Mouse (Mus musculus) right cerebral cortex, postnatal 25 days (tissue): Measurements from ENCODE around the gene Mmachc.
"Not testable (repeated sequence)": the region's sequence is repeated elsewhere in the genome, so short reads cannot be mapped to it uniquely, and the experiment has no call there.

Source experiments
- DNase-seq: peaks from one replicate; pipeline ENCODE4 v3.0.0; 2022

The Mmachc gene

DNA sequence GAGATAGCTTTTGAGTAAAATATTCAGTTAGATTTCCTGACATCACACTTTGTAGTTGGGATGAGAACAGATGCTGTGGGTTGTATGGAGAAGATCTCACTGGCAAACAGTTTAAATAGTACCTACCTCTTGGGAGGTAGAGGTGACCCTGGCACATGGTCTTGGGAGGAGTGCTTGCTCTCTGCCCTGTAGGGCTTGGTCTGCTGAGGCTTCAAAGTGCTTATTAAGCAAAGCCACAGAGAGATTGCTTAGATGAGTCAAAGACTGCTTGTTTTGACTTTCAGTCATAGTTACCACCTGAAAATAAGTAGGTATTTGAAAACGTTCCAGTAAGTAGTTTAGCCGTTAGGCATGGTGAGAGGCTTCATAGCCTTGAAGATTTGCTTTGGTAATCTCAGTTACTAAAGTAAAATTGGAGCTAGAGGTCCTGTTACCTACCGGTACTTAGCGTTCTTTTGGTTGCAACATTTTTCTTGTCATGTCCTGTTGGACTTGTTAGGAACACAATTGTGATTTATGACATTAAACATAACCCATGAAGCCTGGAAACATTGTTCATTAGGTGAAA is 18.8 kb downstream of the Mmachc start:
- no peak for DNase-seq

DNA sequence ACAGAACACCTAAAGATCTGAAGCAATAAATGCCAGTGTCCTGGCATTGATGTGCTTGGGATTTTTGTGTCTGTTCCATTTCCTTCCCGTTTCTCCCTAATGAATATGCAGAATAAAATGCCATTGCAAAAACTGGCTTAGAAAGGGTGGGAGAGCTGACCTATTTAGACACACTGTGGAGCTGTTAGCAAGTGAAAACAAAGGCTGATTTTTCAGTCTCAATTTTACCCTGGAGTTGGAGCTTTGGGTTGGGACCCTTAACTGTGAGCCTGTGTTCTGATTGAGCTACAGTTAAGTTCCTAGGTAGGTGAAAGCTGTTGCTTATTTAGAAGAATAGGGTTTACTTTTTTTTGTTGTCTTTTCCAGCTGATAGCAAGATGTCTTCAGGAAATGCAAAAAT is 21.2 kb downstream of the Mmachc start:
- DNase-seq = no peak

DNA sequence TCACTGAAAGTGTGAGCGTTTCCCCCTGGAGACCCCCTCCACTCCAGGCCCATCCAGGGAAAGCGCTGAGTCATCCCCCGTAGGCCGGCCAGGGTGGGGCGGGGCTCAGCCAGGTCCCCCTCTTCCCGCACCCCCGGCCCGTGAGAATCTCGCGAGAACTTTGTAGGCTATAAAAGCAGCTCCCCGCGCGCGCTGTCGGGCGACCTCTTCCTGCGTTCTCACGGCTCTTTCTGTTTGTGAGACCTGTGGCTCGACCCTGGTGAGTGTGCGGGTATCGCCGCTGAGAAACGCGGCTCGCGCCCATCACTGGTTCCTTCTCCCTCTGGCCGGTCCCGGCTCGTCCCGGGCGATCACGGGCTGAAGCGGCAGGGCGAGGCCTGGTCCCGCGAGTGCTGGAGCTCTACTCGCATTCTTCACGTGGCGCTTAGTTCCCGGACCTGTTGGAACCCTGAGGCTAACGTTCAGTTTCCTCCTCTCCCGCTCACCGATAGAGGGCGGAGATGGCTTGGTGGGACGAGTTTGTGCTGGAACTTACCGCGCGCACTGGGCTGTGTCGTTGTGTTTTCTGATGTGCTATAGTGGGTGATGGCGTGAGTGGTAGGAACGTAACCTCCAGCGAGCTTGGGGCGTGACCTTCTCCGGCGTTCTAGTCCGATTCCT is 22.7 kb downstream of the Mmachc start, which contains the start of gene Prdx1:
Prdx1 (plus strand) TSS at position 143 of the 660 bp plus-strand sequence.
- DNase-seq = peak; percentile 89

DNA sequence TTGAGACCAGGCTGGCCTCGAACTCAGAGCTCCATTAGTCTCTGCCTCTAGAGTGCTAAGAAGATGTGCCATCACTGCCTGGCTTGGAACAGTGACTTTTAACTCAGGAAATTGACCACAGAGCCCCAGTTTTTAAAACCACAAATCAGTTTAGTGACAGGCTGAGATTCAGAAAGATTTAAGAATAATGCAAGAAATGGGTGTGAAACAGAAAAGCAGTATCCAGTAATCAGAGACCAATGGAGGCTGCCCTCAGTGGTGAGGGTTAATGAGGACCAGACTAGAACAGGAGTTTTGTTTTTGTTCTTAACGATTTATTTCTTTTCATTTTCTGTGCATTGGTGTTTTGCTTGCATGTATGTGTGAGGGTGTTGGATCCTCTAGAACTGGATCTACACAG is 23.5 kb downstream of the Mmachc start:
- no peak for DNase-seq

DNA sequence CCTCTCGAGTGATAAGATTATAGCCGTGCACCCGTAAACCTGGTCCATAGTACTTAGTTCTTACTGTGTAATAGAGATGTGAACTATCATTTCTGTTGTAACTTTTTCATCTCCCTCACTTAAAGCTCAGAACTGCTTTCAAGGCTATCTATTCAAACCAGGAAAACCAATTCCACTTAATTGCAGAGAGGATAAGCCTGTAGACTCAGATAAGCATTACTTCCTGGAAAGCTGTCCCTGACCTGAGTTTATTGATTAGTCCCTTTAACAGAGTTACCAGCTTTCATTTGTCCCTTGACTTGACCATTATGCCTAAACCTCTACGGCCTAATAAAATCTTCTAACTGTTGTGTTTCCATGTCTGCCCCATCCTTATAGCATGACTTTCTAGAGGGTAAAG is 24.2 kb downstream of the Mmachc start:
- no peak for DNase-seq

DNA sequence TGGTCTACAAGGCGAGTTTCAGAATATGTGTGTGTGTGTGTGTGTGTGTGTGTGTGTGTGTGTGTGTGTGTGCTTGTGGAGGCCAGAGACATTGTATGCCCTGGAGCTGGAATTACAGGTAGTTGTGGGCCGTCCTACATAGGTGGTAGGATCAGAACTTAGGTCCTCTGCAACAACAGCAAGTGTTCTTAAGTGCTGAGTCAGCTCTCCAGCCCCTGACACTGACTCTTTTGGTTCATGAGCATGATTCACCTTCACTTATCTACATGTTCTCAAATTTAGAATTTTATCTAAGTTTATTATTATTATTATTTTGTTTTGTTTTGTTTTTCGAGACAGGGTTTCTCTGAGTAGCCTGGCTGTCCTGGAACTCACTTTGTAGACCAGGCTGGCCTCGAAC is 27.7 kb downstream of the Mmachc start:
- not testable (repeated sequence) for DNase-seq

DNA sequence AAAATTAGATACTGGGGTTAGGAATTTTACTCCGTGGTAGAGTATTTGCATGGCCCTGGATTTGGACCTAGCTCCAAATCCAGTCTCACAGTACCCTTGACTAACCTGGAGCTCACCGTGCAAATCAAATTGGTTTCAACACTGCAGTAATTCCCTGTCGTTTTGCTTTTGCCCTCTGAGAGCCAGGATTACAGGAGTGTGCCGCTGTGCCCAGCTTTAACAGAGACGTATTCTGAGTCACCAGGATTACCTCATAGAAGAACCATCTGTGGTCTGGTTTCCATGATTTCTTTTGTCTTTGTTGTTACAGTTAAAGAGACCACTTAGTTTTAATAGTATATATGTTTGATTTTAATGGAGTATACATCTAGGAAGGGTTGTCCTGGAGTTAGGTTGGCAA is 29.1 kb downstream of the Mmachc start:
- DNase-seq = no peak

DNA sequence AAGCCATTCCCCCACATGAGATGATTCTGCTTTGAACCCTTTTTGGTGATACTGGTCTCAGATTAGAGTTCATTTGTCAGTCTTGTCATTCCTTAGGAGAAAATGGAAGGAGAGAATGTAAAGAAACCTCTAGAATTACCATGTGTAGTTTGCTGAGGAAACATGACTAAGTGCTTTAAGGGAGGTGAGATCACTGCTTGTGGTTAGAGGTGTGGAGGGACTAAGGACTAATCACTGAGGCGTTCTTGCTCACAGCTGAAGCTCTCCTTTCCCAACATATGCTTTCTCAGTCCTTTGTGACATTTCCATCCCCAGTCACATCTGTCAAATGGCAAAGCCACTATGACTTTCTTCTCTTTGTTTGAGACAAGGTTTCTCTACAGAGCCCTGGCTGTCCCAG is 30.4 kb downstream of the Mmachc start:
- DNase-seq = no peak

DNA sequence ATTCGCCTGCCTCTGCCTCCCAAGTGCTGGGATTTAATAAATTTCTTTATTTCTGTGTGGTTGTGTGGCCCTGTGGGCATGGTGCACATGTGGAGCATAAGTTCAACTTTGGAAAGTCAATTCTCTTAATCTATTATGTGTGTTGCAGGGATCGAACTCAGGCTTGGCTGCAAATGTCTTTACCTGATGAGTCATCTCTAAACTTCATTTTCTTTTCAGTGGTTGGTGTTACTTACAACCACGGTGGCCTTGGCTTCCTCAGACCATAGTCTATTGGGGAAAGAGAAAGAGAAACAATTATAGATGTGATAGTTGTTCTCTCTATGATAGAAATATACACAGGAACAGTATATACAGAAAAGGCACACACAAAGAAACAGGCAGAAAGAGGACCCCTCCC is 32.2 kb downstream of the Mmachc start:
- no peak for DNase-seq

DNA sequence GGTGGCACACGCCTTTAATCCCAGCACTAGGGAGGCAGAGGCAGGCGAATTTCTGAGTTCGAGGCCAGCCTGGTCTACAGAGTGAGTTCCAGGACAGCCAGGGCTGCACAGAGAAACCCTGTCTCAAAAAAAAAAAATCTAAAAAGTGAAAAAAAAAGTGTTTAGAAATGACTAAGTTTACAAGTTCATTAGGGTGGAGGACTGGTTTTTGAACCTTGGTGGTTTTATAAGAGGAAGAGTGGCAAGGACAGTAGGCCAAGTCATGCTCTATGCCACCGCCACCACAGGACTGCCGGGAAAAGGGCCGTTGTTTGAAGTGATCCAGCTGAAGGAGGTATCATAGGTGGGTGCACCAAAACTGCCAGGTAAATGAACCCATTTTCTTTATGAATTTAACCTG is 33.4 kb downstream of the Mmachc start:
- DNase-seq = not testable (repeated sequence)

DNA sequence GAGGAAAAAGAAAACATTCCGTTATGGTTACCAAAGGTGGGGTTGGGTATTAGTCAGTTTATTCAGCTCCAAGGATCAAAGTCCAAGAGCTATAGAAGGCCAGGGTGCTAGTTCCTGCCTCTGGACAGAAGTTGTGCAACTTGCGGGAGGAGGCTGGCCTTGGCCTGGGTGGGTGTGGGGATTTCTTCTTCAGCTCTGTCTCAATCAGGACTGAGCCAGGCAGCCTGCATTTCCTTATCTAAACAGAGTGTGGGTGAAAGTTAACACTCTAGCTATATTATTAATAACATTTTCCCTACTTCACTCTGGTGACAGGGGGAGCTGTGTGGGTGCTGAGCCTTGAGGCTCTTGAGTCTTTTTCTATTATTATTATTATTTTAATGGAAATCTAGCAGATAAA is 35.4 kb downstream of the Mmachc start:
- no peak for DNase-seq

DNA sequence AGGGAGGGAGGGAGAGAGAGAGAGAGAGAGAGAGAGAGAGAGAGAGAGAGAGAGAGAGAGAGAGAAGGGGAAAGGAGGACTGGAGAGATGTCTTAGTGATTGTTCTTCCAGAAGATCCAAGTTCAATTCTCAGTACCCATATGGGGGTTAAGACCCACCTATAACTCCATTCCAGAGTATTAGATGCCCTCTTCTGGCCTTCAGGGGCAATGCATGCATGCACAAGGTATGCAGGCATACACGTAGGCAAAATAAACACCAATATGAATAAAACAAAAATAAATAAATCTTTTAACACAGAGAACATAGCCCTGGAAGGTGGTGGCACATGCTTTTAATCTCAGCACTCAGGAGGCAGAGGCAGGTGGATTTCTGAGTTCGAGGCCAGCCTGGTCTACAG is 38.9 kb downstream of the Mmachc start:
- no peak for DNase-seq

DNA sequence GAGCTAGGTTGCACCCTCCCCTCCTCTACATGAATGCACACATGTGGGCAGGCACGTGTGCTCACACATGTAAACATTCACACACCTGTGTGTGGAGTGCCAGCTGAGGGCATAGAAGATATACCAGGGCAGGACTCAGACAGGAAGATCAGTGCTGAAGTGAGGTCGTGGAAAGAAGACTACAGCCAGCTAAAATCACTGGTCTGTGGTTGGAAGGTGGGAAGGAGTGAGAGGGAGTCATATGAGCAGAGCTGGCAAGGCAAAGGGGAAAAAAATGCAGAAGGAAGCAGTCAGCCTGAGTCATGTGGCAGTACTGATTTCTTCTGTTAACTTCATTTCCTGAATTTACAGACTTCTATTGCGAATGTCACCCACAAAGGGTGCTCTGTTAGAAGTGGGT is 40.1 kb downstream of the Mmachc start:
- DNase-seq = no peak

DNA sequence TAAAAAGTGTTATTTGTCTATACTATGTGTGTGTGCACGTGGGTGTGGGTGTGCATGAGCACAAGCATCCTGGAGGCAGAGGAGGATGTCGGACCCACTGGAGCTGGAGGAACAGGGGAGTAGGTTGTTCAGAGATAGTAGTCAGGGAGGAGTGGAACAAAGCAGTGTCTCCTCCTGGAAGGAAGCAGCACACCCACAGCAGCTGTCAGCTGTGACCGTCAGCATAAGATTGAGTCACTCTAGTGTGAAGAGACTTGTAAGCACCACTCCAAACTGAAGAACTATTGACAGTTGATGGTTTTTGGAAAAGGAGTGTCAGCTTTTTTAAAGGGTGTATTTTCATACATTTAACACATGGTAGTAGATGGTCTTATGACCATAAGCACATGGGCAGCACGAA is 41.6 kb downstream of the Mmachc start:
- DNase-seq = no peak

DNA sequence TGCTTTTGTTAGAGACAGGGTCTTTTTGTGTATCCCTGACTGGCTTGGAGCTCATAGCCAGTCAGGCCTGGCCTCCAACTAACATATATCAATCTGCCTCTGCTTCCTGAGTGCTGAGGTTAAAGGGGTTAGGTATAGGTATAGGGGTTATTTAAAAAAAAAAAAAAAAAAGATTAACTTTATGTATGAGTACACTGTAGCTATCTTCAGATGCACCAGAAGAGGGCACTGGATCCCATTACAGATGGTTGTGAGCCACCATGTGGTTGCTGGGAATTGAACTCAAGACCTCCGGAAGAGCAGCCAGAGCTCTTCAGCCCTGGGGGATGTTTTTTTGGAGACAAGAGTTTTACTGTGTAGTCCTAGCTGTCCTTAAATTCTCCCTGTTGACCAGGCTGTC is 46.2 kb downstream of the Mmachc start:
- no peak for DNase-seq

DNA sequence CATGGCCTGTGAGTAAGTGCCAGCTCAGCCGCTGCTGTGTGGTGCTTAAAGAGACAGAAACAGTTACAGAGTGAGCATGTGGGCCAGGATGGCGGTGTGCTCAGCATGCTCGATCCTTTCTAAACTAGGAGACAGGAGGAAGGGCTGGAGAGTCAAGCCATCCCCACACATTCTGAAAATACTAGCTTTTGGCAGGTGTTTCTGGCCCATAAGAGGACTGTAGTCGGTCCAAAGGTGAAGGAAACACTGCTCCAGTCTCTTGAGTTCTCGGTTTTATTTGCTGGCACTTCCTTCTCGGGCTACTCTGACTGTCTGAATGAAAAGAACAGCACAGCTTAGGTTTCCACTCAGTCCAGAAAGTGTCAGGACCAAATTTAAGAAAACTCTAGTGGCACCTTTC is 47.4 kb downstream of the Mmachc start:
- no peak for DNase-seq

DNA sequence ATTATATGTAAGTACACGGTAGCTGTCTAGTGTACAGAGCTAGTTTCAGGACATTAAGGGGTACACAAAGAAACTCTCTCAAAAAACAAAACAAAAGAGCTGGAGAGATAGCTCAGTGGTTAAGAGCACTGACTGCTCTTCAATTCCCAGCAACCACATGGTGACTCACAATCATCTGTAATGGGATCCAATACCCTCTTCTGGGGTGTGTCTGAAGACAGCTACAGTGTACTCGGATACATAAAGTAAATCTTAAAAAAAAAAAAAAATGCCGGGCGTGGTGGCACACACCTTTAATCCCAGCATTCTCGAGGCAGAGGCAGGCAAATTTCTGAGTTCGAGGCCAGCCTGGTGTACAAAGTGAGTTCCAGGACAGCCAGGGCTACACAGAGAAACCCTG is 48.3 kb downstream of the Mmachc start:
- DNase-seq = not testable (repeated sequence)

DNA sequence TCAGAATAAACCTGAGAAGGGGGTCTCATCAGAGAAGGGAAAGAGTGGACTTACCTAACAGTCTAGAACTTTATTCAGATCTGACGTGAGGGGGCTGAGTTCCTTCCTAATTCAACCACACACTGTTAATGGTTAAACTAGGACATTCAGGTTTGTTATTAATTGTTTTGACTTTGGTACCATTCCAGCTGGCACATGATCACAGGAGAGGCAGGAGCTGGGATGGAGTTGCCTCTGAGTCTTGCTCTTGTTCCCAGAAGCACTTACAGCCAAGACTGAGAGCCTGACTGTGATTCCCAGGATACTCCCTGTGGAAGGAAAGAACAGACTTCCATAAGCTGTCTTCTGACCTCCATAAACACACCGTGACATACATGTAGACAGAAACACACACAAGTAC is 48.7 kb downstream of the Mmachc start:
- no peak for DNase-seq

DNA sequence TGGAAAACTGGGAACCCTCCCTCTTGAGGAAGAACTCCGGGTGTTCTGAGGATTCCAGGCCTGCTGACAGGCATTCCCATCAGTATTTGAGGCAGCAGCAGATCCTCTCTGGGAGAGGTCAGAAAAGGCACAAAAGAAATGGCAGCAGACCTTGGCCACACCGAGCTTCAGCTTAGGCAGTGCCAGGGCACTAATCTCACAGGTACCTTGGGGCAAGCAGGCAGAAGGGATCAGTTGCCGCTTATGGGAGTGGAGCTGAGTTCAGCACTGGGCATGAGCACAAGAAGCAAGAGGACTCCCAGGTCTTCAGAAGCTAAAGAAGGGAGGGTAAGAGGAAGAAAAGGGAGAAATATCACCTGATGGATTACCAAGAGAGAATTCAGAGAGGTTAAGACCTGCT is 50.2 kb downstream of the Mmachc start:
- no peak for DNase-seq

DNA sequence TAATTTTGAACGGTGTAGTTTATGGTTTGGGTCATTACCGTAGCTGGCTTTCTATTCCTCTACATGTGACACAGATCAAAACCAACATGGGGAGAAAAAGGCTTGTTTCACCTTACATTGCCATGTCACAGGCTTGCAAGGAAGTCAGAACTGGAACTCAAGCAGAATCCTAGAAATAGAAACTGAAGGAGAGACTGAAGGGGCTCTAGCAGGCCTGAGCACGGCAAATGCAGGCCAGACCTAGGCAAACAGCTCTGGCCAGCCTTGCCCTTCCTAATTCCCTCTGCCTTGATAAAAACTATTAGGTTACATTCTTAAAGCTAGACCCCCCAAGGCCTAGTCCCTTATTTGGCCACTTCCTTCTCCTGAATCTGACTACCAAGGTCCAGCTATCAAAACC is 52.5 kb downstream of the Mmachc start:
- DNase-seq = no peak

DNA sequence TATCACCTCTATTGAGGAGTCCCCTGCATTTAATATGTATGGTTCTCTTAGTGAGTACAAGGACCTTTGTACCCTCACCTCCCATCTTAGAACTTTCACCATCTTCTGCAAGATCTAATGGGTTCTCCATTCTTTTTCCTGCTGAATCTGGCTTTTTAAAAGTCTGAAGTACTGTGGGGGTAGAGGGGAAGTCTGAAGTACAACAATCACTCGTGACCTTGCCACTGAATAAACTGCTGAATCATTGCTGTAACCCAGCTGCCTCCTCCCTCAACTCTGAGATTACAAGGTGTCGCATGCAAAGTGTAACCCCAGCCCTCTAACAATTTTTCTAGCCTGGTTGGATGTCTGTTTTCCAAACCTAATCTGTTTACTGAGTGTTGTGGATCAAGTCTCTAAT is 53.1 kb downstream of the Mmachc start:
- DNase-seq = no peak

DNA sequence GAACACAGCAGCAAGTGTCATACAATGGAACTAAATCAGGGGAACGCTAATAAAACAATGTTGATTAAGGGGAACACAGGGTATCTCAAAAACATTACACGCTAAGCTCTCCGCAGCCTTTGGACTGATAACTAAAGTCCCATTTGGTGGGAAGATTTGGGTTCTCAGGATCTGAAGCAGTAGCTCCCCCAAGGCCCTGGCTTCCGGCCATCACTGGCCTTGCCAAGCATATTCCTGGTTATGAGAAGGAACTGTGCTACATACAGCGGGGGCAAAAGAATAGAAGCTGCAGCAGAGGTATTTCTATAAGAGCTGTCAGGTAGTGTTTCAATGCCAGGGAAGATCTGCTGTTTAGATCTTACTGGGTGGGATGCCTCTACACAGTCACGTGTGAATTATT is 55.0 kb downstream of the Mmachc start:
- DNase-seq = no peak
